Mouse (Mus musculus): ENCODE measurements around the gene Eif3l.
"Not testable (repeated sequence)": the region's sequence is repeated elsewhere in the genome, so short reads cannot be mapped to it uniquely, and the experiment has no call there.

Eif3l gene

GRCm38 (mm10) chr15:79074913-79075532 lies at the start of gene Eif3l:
Gene Eif3l, plus strand, starts transcription at chr15:79075179.
- in situ Hi-C loops (cut with MboI; ENCODE audit: low pct_unique_long_range_greater_than_20kb in 1 of 2, low sequenced_read_pairs in 2 of 2, unreplicated experiment in 1 of 2) = no loop called here

GRCm38 (mm10) chr15:79025687-79026308 lies 49.2 kb upstream of the Eif3l start:
- in situ Hi-C loops (cut with MboI; ENCODE audit: low pct_unique_long_range_greater_than_20kb in 1 of 2, low sequenced_read_pairs in 2 of 2, unreplicated experiment in 1 of 2) = no loop called here

GRCm38 (mm10) chr15:79026511-79027290 lies 48.3 kb upstream of the Eif3l start:
- in situ Hi-C loops (cut with MboI; ENCODE audit: low pct_unique_long_range_greater_than_20kb in 1 of 2, low sequenced_read_pairs in 2 of 2, unreplicated experiment in 1 of 2) = no loop called here

GRCm38 (mm10) chr15:79027291-79028205 lies 47.4 kb upstream of the Eif3l start:
- in situ Hi-C loops (cut with MboI; ENCODE audit: low pct_unique_long_range_greater_than_20kb in 1 of 2, low sequenced_read_pairs in 2 of 2, unreplicated experiment in 1 of 2) = no loop called here

GRCm38 (mm10) chr15:79028237-79028738 lies 46.7 kb upstream of the Eif3l start, which contains the start of gene H1f0:
Gene H1f0, plus strand, starts transcription at chr15:79028450.
- in situ Hi-C loops (cut with MboI; ENCODE audit: low pct_unique_long_range_greater_than_20kb in 1 of 2, low sequenced_read_pairs in 2 of 2, unreplicated experiment in 1 of 2) = no loop called here

GRCm38 (mm10) chr15:79028823-79029484 lies 46.0 kb upstream of the Eif3l start:
- in situ Hi-C loops (cut with MboI; ENCODE audit: low pct_unique_long_range_greater_than_20kb in 1 of 2, low sequenced_read_pairs in 2 of 2, unreplicated experiment in 1 of 2) = no loop called here

- in situ Hi-C loops (cut with MboI; ENCODE audit: low pct_unique_long_range_greater_than_20kb in 1 of 2, low sequenced_read_pairs in 2 of 2, unreplicated experiment in 1 of 2) = no loop called here
Observed at GRCm38 (mm10) chr15:79029519-79030241, 45.3 kb upstream of the Eif3l start.

GRCm38 (mm10) chr15:79030551-79031435 lies 44.2 kb upstream of the Eif3l start:
- in situ Hi-C loops (cut with MboI; ENCODE audit: low pct_unique_long_range_greater_than_20kb in 1 of 2, low sequenced_read_pairs in 2 of 2, unreplicated experiment in 1 of 2) = no loop called here

GRCm38 (mm10) chr15:79031908-79032307 lies 43.1 kb upstream of the Eif3l start:
- in situ Hi-C loops (cut with MboI; ENCODE audit: low pct_unique_long_range_greater_than_20kb in 1 of 2, low sequenced_read_pairs in 2 of 2, unreplicated experiment in 1 of 2) = not testable (repeated sequence)

GRCm38 (mm10) chr15:79037913-79038328 lies 37.1 kb upstream of the Eif3l start:
- in situ Hi-C loops (cut with MboI; ENCODE audit: low pct_unique_long_range_greater_than_20kb in 1 of 2, low sequenced_read_pairs in 2 of 2, unreplicated experiment in 1 of 2) = no loop called here

- in situ Hi-C loops (cut with MboI; ENCODE audit: low pct_unique_long_range_greater_than_20kb in 1 of 2, low sequenced_read_pairs in 2 of 2, unreplicated experiment in 1 of 2) = no loop called here
Observed at GRCm38 (mm10) chr15:79038331-79038730, 36.6 kb upstream of the Eif3l start.

GRCm38 (mm10) chr15:79038853-79039252 lies 36.1 kb upstream of the Eif3l start:
- in situ Hi-C loops (cut with MboI; ENCODE audit: low pct_unique_long_range_greater_than_20kb in 1 of 2, low sequenced_read_pairs in 2 of 2, unreplicated experiment in 1 of 2) = no loop called here

GRCm38 (mm10) chr15:79040501-79041416 lies 34.2 kb upstream of the Eif3l start:
- in situ Hi-C loops (cut with MboI; ENCODE audit: low pct_unique_long_range_greater_than_20kb in 1 of 2, low sequenced_read_pairs in 2 of 2, unreplicated experiment in 1 of 2) = no loop called here

- in situ Hi-C loops (cut with MboI; ENCODE audit: low pct_unique_long_range_greater_than_20kb in 1 of 2, low sequenced_read_pairs in 2 of 2, unreplicated experiment in 1 of 2) = no loop called here
Observed at GRCm38 (mm10) chr15:79041585-79041984, 33.4 kb upstream of the Eif3l start, which contains the start of gene Galr3. Gene Galr3, plus strand, starts transcription at chr15:79041885.

- in situ Hi-C loops (cut with MboI; ENCODE audit: low pct_unique_long_range_greater_than_20kb in 1 of 2, low sequenced_read_pairs in 2 of 2, unreplicated experiment in 1 of 2) = no loop called here
Observed at GRCm38 (mm10) chr15:79042721-79043491, 32.1 kb upstream of the Eif3l start.
